Mouse (Mus musculus): Measurements from ENCODE around the gene Nudc.
"Not testable (repeated sequence)": the region's sequence is repeated elsewhere in the genome, so short reads cannot be mapped to it uniquely, and the experiment has no call there.

Gene Nudc

DNA sequence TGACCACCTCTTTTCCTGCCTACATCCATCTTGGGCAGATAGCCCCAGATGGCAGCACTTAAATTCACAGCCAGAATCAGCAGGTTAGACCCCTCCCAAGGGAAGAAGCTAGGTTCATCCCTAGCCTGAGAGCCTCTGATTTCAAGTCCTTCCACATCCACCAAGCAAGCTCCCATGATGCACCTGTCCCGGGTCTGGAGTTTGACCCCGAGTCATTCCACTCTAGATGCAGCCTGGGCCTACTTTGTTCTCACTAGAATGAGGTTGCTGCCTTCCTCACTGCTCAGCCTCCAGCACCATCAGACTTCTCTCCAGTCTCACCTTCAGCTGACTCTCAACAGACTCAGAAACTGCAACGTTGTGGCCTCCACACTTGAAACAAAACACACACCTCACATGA, 9.7 kb downstream of the Nudc start:
- DNase-seq (ENCODE audit: low spot score in 2 of 2), result no peak

DNA sequence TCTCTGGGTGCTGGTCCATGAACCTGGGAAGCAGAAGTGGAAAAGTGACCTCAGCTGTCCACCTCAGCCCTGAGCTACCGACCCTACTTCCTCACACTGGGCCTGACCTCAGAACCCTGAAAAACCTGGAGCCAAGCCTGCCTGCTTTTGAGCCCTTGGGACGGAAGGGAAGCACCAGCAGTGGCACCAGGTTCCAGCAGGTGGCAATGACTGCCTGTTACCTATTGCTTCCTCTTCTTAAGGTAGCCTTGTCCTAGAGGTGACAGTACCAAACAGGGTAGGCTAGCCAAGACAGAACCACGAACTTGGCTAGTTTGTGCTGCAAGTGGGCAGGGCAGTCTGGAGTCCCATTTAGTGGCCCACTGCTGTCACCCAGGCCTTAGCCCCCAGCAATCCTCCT, 13.0 kb downstream of the Nudc start:
- no peak for DNase-seq (ENCODE audit: low spot score in 2 of 2)

DNA sequence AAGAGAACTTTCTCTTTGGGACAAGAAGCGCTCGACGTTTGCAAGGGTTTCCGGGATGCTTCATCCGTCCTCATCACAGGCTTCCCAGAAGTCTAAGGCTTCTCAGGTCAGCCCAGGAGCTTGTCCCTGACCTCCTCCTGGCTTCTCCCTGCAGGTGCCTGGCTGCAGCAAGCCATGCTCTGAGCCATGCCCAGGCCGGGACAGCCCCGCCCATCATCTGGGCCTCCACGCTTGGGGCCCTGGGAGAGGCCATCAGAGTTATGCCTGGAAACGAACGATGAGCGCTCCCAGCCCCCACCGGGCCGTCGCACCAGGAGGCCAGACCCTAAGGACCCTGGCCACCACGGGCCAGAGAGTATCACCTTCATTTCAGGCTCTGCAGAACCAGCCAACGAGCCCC, 18.0 kb downstream of the Nudc start:
- DNase-seq (ENCODE audit: low spot score in 2 of 2), result no peak

DNA sequence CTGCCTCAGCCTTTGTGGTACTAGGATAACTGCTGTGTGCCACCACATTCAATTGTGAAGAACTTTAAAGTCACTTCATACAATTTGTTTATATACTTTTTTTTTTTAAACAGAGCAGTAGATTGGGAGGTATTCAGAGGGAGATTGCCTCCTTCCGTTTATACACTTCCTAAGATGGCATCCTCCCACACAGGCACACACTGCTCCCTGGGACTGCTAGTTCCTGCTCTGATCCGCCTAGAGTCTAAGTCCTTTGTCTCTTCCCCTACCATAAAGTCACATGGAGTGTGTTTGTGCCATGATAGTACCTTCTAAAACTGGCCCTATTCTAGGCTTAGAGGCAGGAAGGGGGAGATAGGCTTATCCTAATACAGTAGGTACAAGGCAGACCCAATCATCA, 24.3 kb downstream of the Nudc start:
- DNase-seq (ENCODE audit: low spot score in 2 of 2), result no peak

DNA sequence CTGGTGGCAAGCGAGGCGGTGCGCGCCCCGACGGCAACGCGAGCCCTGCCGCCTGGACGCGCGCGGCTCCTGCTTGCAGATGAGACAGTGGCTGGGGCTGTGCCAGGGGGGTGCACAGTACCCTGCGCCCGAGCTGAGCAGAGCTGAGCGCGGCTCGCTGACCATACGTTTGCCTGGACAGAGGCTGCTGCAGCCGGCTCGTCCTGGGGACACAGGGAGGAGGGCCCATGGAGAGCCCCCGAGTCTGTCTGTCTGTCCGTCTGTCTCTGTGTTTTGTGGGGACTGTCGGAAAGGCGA, 26.5 kb downstream of the Nudc start:
- DNase-seq (ENCODE audit: low spot score in 2 of 2), result no peak

DNA sequence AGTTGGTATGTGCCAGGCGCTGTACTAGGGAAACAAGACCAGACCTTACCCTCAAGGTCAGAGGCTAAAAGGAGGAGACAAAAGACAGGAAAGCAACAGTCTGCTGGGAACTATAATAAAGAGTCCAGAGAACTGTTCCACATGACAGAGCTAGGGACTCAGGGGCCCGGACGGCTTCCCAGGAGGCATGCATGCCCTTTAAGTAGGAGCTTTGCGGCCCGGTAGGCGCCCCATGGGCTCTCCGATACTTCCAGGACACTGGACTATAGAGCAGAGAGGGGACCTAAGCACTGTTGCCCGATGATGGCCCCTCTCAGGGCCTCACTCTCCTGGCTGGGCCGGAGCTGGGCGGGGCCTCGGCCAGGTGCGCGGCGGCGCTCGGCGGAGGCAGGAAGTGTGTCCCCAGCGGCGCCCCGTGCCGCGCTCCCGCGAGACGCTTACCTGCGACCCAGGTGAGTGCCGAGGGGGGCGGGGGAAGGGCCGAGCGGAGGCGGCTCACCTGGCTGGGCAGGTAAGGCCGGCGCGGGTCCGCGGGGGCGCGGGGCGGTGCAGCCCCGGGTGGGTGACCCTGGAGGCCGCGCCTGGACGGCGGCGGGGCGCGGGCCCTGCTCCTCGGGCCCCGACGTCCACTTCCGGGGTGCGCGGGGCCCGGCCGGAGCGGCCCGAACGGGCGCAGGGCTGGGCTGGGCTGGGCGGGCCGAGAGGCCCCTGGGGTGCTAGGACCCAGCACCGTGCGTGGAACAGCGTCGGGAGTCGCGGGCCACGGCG, 27.0 kb downstream of the Nudc start, which contains the start of gene Kdf1:
Gene Kdf1 (plus strand): TSS at position 363 of the 768 bp plus-strand sequence.
- no peak for DNase-seq (ENCODE audit: low spot score in 2 of 2)

DNA sequence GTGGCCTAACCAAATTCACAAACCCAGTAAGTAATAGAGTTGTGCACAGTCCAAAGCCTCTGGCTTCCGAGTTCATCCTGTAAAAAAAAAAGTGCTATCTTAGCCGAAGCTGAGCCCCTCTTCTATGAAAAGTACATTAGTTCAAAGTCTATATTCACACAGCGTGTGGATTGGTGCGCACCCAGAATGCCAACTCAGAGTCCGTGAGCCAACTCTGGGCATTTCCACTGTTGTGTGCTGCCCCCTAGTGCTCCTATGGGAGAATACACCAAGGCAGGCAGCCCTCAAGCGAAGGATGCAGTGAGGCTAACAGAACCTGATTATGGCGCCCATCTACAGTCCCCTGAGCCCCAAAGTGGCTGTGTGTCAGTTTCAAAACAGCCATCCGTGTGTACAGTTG, 32.8 kb downstream of the Nudc start:
- DNase-seq (ENCODE audit: low spot score in 2 of 2), result peak; percentile 53 to 83

DNA sequence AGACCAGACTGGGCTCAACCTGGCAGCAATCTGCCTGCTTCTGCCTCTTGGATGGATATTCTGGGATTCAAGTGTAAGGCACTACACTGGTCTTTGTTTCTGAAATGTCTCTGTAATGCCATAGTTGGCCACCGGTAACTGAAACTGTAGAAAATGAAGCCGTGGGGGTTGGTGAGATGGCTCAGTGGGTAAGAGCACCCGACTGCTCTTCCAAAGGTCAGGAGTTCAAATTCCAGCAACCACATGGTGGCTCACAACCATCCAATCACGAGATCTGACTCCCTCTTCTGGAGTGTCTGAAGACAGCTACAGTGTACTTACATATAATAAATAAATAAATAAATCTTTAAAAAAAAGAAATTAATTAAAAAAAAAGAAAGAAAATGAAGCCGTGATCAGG, 33.3 kb downstream of the Nudc start:
- not testable (repeated sequence) for DNase-seq (ENCODE audit: low spot score in 2 of 2)

DNA sequence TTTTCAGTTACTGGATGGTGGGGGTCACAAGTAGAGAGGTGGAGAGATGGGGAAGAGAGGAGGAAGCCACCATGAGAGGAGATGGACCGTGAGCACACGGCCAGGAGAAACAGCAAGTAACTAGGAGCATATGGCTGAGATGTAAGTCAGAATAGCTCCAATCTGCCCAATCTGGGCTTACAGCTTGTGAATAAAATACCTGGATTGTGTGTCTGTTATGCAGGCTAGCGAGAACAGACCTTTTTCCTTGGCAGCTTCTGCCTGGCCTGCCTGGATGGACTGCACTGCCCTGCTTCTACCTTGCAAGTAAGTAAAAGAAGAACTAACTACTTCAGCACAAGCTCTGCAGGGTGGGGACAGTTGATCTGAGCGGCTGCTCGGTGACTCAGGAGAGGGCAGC, 34.7 kb downstream of the Nudc start:
- no peak for DNase-seq (ENCODE audit: low spot score in 2 of 2)

DNA sequence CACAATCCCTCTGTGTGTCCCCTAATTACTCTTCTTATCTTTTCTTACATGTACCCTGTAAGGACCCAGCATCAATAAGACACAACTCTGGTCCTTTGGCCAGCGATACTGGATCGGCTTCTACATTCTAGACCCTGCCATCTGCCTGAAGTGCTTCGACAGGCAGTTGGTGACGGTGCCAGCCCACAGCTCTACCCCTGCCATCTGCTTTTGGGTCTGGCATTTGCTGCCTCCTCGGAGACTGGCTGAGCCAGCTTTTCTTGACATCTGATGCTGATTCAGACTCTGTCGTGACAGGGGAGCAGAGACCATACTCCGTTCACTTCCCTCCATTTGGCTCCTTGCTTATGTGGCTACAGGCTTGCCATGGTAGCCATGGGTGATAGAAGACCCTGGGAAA, 36.8 kb downstream of the Nudc start:
- DNase-seq (ENCODE audit: low spot score in 2 of 2), result peak in 1 of 2 experiments; percentile 67

DNA sequence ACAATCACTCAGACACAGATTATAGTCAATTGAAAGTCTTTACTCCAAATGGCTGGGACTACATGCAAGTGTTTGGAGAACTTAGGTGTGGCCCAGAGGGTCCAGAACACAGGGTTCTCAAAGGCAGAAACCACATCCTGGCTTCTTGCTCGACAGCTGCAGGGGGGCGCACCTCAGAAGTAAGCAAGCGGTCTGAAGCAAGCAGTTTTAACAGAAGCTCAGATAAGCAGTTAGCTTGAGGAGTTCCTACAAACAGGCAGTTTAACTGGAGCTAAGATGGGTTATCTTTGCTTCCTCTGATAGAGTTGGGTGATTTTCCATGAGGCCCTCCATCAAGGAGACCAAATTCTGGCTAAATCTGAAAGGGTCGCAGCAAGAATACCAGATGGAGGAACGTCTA, 39.2 kb downstream of the Nudc start:
- DNase-seq (ENCODE audit: low spot score in 2 of 2), result no peak

DNA sequence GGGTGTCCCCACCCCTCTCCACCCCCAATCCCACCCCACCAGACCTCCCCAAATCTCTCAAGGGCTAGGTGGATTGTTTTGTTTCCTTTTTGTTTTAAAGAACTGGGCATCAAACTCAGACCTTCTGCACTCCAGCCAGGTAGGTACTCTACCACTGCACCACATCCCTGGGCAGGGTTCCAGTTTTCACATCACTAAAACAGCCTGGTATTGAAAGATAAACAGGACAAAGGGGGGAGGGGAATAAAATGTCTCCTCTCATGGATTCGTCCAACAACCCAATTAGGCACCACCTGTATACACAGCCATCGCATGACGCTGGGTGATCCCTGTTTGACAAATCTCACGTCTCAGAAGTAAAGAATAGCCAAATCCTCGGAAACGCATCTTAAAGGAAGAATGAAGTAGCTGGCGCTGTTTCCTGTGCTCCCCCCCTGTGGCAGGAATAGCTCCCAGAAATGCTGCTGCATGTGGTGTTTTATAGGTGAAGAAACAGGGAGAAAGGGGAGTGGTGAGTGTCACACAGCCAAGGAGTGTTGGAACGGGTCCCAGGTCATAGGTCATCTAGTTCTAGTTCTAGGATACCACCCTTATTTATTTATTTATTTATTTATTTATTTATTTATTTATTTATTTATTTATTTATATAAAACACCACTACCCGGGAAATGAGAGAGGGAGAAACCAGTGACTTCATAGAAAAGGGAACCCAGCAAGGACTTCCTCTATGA, 40.9 kb downstream of the Nudc start:
- DNase-seq (ENCODE audit: low spot score in 2 of 2), result no peak

DNA sequence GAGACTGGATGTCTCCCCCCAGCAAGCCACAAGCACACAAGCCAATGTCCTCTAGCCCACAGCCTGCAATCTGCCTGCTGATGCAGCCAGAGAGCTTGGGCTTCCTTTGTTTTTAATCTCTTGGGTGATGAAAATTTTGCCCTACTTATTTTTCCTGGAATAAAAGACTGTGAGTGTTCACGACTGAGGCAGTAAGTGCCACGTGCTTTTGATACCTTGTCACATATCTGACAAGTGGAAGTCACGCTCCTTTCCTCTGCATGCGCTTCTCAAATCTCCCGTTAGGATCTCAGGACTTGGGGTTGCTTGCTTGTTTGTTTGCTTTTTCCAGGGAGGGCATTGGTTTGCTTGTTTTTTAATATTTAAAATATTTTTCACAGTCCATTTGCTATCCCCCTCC, 41.5 kb downstream of the Nudc start:
- no peak for DNase-seq (ENCODE audit: low spot score in 2 of 2)

DNA sequence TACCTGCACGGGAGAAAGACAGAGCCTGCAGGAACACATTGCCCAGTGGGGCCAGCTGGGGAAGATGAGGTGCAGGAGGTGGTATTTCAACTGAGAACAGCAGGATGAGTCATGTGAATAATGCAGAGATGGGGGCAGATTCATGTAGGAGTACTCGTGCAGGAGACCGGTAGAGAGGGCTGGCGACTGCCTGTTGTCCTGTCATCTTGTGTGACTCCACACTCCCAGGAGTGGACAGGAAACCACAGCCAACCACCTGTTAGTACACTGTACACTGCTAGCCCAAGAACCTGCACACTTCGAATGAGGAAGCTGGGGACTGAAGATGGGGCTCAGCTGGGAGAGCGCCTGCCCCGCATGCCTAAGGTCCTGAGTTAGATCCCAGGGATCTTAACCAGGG, 44.3 kb downstream of the Nudc start:
- DNase-seq (ENCODE audit: low spot score in 2 of 2), result no peak

DNA sequence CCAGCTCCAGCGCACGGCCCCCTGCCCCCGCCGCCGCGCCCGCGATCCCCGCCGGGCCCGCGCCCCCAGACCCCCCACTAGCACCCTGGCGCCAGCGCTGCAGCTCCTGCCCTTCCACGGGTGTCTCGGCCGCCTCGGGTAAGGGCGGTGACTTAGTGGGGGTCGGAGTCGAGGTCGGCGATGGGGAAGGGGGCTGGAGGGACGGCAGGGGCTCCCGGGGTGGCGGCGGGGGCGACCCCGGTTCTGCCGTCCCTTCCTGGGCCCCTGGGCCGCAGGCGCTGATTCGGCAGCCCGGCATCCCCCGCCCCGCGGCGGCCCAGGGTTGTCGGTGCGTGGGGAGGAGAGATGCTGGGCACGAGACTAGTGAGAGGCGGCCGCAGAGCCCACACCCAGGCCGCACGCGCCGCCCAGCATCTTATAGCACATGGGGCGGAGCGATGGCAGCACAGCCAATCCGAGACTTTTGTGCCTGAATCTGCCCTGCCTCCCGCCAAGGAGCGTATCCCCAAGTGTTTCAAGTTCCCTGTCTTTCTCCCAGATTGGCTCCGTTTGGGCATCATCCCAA, 47.6 kb downstream of the Nudc start, which contains the start of gene Trnp1:
Gene Trnp1 (minus strand): TSS at position 391 of the 565 bp plus-strand sequence.
- peak; percentile 54 to 73 for DNase-seq (ENCODE audit: low spot score in 2 of 2)

DNA sequence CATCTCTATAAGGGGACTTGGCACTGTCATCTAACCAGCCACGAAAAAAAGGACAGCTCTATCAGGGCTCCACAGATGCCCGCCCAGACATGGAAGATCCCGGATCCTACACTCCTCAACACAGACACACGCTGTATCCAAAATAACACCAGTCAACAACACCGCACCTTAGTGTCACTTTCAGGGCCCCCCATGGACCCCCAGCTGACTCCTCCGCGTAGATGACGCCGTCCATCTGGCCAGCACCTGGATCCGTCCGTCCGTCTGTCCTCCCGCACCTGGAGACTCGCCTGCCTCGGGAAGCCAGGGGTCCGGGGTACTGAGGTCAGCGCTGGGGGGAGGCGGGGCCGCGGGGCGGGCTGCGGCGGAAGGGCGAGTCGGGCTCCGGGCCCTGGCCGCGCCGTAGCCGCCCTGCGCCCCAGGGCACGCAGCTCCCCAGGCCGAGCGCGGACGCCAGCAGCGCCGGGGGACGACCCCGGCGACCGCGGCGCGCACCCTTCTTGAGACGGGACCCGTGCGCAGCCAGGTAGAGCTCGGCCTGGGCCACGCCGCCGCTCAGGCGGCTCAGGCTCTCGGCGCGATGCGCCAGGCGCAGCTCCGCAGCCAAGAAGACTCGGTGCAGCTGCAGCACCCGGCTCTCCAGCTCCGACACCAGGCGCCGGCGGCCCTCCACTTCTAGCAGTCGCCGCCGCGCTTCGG, 48.2 kb downstream of the Nudc start:
- DNase-seq (ENCODE audit: low spot score in 2 of 2), result no peak

DNA sequence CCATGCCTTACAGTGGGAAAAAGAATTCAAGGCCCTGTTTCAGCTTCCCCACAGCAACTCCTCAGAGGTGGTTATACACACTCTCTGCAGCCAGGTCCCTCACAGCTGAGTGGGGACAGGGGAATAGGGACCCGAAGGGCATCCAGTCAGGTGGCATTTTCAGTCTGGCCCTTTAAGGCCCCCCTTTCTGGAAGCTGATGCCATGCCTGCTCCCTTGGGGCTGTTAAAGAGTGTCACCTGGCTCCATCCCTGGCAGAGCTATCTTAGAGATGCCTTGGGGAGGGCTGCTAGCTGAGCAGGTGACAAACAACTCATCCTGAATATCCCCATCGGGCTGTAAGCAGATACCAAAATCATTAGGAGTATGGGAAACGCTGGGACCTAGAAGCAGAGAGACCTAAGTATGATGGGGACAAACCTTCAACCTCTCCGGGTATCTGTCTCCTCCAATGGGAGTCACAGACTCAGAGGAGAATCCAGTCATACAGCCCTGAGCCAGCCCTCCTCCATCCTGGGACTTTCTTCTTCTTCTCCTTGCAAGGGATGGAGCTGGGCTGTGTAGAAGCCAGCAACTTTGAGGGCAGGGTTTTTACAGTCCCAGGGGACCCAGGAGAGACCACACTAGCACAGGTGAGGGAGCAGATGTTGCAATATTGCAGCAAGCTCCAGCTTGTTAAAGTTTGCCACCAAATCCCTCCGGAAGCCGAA, 48.9 kb downstream of the Nudc start:
- no peak for DNase-seq (ENCODE audit: low spot score in 2 of 2)

DNA sequence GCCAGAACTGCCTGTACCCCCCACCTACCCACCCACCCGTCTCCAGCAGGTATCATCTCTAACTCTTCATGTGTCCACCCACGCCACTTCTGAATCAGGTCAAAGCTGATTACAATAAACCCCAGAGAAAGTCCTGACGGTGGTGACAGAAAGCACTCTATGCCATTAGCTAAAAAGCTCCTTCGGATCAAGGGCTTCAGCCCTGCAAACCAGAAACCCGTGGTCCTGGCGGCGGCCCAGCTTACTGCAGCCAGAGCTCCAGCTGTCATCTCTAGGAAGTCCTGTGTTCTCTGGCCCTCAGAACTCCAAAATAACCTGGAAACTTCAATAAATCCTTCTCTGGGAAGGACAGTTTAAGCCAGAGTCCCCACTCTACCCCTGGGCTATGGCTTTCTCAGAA, 50.1 kb downstream of the Nudc start:
- DNase-seq (ENCODE audit: low spot score in 2 of 2), result peak in 1 of 2 experiments; percentile 55

DNA sequence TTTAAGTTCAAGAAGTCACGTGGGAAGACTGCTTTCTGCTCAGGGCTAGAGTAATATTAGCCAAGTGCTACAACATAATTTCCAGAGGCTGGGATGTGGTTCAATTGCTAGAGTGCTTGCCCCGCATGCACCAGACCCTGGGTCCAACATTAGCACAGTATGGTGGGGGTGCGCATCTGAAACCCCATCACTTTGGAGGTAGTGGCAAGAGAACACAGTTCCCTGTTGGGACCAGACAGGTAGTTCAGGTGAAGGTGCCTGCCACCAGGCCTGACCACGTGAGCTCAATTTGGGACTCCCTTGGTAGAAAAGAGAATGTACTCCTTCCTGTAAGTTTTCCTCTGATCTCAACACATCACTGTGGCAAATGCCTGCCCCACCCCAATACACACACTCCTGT, 50.9 kb downstream of the Nudc start:
- no peak for DNase-seq (ENCODE audit: low spot score in 2 of 2)

DNA sequence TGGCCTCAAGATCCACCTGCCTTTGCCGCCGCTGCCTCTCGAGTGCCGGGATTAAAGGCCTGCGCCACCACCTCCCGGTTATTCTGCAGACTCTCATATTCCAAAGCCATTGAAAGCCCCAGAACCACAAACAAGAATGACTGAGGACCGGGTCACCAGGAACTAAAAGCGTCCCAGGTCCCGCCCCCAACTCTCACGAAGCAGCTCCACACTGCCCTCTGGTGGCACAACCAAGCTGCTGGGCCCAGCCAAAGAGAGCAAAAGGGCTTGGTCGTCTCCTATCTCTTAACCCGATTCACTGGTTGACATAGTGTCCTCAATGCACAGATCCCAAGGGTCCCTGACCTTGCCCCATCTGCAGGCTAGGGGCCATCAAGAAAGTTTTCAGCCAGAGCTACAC, 51.4 kb downstream of the Nudc start:
- DNase-seq (ENCODE audit: low spot score in 2 of 2), result peak; percentile 79 to 90

DNA sequence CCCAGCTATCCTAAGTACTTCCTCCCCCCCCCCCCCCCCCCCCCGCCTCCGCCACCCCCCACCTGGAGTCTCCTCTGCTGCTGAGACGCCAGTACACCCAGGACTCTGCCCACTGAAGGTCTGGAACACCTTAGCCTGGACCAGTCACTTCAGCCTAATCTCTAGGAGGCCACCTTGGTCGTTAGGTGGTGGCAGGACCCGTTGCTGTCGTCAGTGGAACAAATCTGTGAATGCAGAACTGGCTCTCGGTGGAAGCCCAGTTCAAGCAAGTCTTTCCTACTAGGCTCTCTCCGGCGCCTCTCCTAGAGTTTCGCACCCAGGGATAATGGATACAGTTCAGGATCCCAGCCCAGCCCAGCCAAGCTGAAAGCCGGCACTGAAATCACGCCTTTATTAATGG, 51.9 kb downstream of the Nudc start:
- no peak for DNase-seq (ENCODE audit: low spot score in 2 of 2)

DNA sequence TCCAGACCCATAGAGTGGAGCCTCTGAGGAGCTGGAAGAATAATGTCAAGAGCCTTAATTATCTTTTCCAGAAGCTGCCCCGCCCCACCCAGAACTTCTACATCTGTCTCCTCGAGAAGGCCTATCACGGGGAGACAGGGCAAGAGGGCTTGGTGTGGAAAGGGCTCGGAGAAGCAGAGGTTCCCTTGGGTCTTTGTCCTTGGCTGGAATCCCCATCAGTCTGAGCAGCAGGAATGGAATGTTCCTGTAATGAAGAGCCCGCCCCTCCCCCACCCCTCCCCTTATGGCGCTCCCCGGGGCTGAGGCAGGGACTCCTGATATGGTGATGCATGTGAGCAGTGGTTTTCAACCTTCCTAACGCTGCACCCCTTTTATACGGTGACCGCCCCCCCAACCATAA, 54.0 kb downstream of the Nudc start:
- DNase-seq (ENCODE audit: low spot score in 2 of 2), result no peak

Data from cerebellum, postnatal 4 days (tissue).